Mouse (Mus musculus) MEL (cell line): ENCODE data around the gene Cntnap2.

Experiments
- CTCF ChIP-seq, 3 experiments: IDR thresholded peaks in 2 of 3; conservative IDR thresholded peaks in 1 of 3; 2 replicates each; pipeline ENCODE4 v1.5.1; 2011 to 2012; ENCODE audit warnings: low read length in 3 of 3, low read depth in 2 of 3, mild to moderate bottlenecking in 2 of 3, improper control_type of control experiment in 1 of 3, inconsistent platforms in 1 of 3, mixed read lengths in 1 of 3, moderate library complexity in 1 of 3; ENCODE audit not compliant: control insufficient read depth in 1 of 3, insufficient read depth in 1 of 3, poor library complexity in 1 of 3, severe bottlenecking in 1 of 3
- ETS1 ChIP-seq: IDR thresholded peaks from 2 replicates; pipeline ENCODE4 v1.6.1; 2012; ENCODE audit warnings: low read depth, mild to moderate bottlenecking, inconsistent platforms, low read length, improper control_type of control experiment, moderate library complexity
- GABPA ChIP-seq: IDR thresholded peaks from 2 replicates; pipeline ENCODE4 v1.6.1; 2012; ENCODE audit warnings: low read depth, mild to moderate bottlenecking, inconsistent platforms, low read length, improper control_type of control experiment, moderate library complexity
- GATA1 ChIP-seq: IDR thresholded peaks from 2 replicates; pipeline ENCODE4 v1.6.1; 2011; ENCODE audit warnings: low read depth, low read length, improper control_type of control experiment
- KAT2A ChIP-seq: conservative IDR thresholded peaks from 2 replicates; pipeline ENCODE4 v1.6.1; 2012; ENCODE audit warnings: low read depth, low read length, improper control_type of control experiment, inconsistent platforms
- POLR2A ChIP-seq, 2 experiments: IDR thresholded peaks; 2 replicates each; pipeline ENCODE4 v1.6.1; 2011 to 2012; ENCODE audit warnings: low read length in 2 of 2, mild to moderate bottlenecking in 2 of 2, control low read depth in 1 of 2, improper control_type of control experiment in 1 of 2, low read depth in 1 of 2, moderate library complexity in 1 of 2; ENCODE audit not compliant: control insufficient read depth in 1 of 2, insufficient read depth in 1 of 2, poor library complexity in 1 of 2
- UBTF ChIP-seq: IDR thresholded peaks from 2 replicates; pipeline ENCODE4 v1.6.1; 2012; ENCODE audit warnings: low read depth, mild to moderate bottlenecking, inconsistent platforms, low read length, improper control_type of control experiment, moderate library complexity, borderline replicate concordance; ENCODE audit not compliant: insufficient read depth
- USF1 ChIP-seq: IDR thresholded peaks from 2 replicates; pipeline ENCODE4 v1.6.1; 2014; ENCODE audit warnings: low read depth, mild to moderate bottlenecking, inconsistent platforms, low read length, improper control_type of control experiment, moderate library complexity

- no peak for TF ChIP-seq CTCF (IDR thresholded peaks at IDR 0.05 in 2 of 3, conservative IDR thresholded peaks at IDR 0.05 in 1 of 3; ENCODE audit: control insufficient read depth in 1 of 3, insufficient read depth in 1 of 3, low read depth in 2 of 3, low read length in 3 of 3, poor library complexity in 1 of 3, severe bottlenecking in 1 of 3)
- no peak for TF ChIP-seq POLR2A (IDR thresholded peaks at IDR 0.05; ENCODE audit: control insufficient read depth in 1 of 2, insufficient read depth in 1 of 2, low read depth in 1 of 2, low read length in 2 of 2, poor library complexity in 1 of 2)
- no peak for TF ChIP-seq USF1
- TF ChIP-seq UBTF = no peak
- TF ChIP-seq GATA1 = no peak
- no peak for TF ChIP-seq ETS1
- TF ChIP-seq GABPA = no peak
- TF ChIP-seq KAT2A = no peak
These were observed 1287.8 kb downstream of the Cntnap2 start for GRCm38 (mm10) chr6:46346946-46347345.
